Mouse (Mus musculus) heart, postnatal 0 days (tissue): Measurements from ENCODE around the gene Lrit3.

Experiments used
- CTCF ChIP-seq: IDR thresholded peaks from 2 replicates; pipeline ENCODE4 v1.5.1; 2016; ENCODE audit warnings: antibody characterized with exemption, control low read depth, low read depth
- EP300 ChIP-seq: IDR thresholded peaks from 2 replicates; pipeline ENCODE4 v1.6.1; 2016; ENCODE audit warnings: antibody characterized with exemption, low read depth

DNA sequence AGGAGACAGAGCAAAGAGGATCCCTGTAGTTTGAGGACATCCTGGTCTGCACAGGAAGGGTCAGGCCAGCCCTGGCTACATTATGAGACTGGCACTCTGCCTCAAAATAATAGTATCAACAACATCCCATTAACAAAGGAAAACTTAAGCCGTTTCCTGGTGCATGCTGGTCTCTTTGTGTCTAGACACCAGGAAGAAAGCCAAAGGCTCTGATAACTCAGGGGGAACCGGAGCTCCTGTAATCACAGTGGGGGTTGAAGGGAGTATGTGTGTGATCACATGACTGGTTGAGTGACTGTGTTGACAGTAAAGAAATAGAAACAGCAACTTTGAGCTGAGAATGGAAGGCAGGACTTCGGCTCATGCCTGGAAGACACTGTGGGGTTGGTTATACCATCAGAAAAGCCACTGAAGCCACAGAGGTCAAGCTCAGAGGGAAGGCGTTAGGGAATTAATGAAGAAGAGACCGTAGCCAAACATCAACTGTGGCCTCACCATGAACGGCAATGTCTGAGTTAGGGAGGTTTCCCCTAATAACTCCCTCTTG lies 31.6 kb upstream of the Lrit3 start, which contains the start of gene Cfi:
- TF ChIP-seq CTCF = no peak
- no peak for TF ChIP-seq EP300
